Mouse (Mus musculus) bone marrow macrophage, adult 2 months (primary cell): ENCODE results near the gene Traf3. TPM values are rescaled to one million over a fixed set of nuclear protein-coding genes. Genes with fewer than 3 reads are reported as not detected.

Experiments used
- H3K27ac ChIP-seq: 2 replicates; pipeline ENCODE4 v1.5.1; 2012; ENCODE audit warnings: low read depth, low read length; ENCODE audit not compliant: insufficient read depth
- H3K4me1 ChIP-seq: 2 replicates; pipeline ENCODE4 v1.6.1; 2012; ENCODE audit warnings: low read length; ENCODE audit not compliant: control insufficient read depth, insufficient read depth
- H3K4me3 ChIP-seq: 2 replicates; pipeline ENCODE4 v1.5.1; 2012; ENCODE audit warnings: mild to moderate bottlenecking, low read length, moderate library complexity; ENCODE audit not compliant: insufficient read depth
- CTCF ChIP-seq: IDR thresholded peaks from 2 replicates; pipeline ENCODE4 v1.5.1; 2012; ENCODE audit warnings: low read depth, mild to moderate bottlenecking, low read length, moderate library complexity
- POLR2A ChIP-seq: IDR thresholded peaks from 2 replicates; pipeline ENCODE4 v1.6.1; 2012; ENCODE audit warnings: mild to moderate bottlenecking, low read depth, low read length, borderline replicate concordance
- polyA plus RNA-seq: library from polyadenylated mRNA; stranded (reverse); fragments of >200 nt; gene quantifications from 2 replicates; pipeline ENCODE4 v1.2.4, GENCODE M21; 2012; ENCODE audit not compliant: missing spikeins, insufficient read depth, insufficient read length

Gene Traf3
- polyA plus RNA-seq, 1 experiment: 16.4 TPM

- no peak overlapping the region for H3K27ac ChIP-seq
- H3K4me3 ChIP-seq: no peak overlapping the region
- TF ChIP-seq CTCF: no peak
- no peak for TF ChIP-seq POLR2A
- H3K4me1 ChIP-seq: peaks cover 6% of the 10 kb centered on the region
Observed at GRCm38 (mm10) chr12:111234383-111234782, 68.2 kb downstream of the Traf3 start.

- H3K4me3 ChIP-seq: no peak overlapping the region
- TF ChIP-seq POLR2A (no peak), CTCF (no peak)
- H3K27ac ChIP-seq: no peak overlapping the region
- peaks cover 3% of the 10 kb centered on the region for H3K4me1 ChIP-seq
Observed at GRCm38 (mm10) chr12:111235631-111236030, 69.5 kb downstream of the Traf3 start.

GRCm38 (mm10) chr12:111237611-111238188, 71.5 kb downstream of the Traf3 start:
- no peak overlapping the region for H3K27ac ChIP-seq
- H3K4me3 ChIP-seq: no peak overlapping the region
- no peaks in the 10 kb centered on the region for H3K4me1 ChIP-seq
- TF ChIP-seq POLR2A (no peak), CTCF (no peak)

- no peaks in the 10 kb centered on the region for H3K4me1 ChIP-seq
- H3K4me3 ChIP-seq: no peak overlapping the region
- H3K27ac ChIP-seq: no peak overlapping the region
- no peak for TF ChIP-seq POLR2A
- no peak for TF ChIP-seq CTCF
Observed at GRCm38 (mm10) chr12:111238345-111238744, 72.2 kb downstream of the Traf3 start.

GRCm38 (mm10) chr12:111238778-111239177, 72.6 kb downstream of the Traf3 start:
- TF ChIP-seq POLR2A (no peak), CTCF (no peak)
- no peak overlapping the region for H3K27ac ChIP-seq
- no peak overlapping the region for H3K4me3 ChIP-seq
- H3K4me1 ChIP-seq: no peaks in the 10 kb centered on the region

GRCm38 (mm10) chr12:111239930-111240329, 73.8 kb downstream of the Traf3 start:
- Histone ChIP-seq H3K27ac (no peak overlapping the region), H3K4me1 (no peaks in the 10 kb centered on the region), H3K4me3 (no peak overlapping the region)
- TF ChIP-seq CTCF (no peak), POLR2A (no peak)

GRCm38 (mm10) chr12:111241916-111242315, 75.7 kb downstream of the Traf3 start:
- Histone ChIP-seq H3K4me1 (no peaks in the 10 kb centered on the region), H3K4me3 (no peak overlapping the region), H3K27ac (no peak overlapping the region)
- TF ChIP-seq POLR2A (no peak), CTCF (no peak)

- Histone ChIP-seq H3K4me3 (no peak overlapping the region), H3K4me1 (no peaks in the 10 kb centered on the region), H3K27ac (no peak overlapping the region)
- no peak for TF ChIP-seq POLR2A
- TF ChIP-seq CTCF: no peak
Observed at GRCm38 (mm10) chr12:111242346-111242745, 76.2 kb downstream of the Traf3 start.

- TF ChIP-seq CTCF (no peak), POLR2A (no peak)
- Histone ChIP-seq H3K27ac (no peak overlapping the region), H3K4me1 (no peaks in the 10 kb centered on the region), H3K4me3 (no peak overlapping the region)
Observed at GRCm38 (mm10) chr12:111243733-111244132, 77.6 kb downstream of the Traf3 start.

- Histone ChIP-seq H3K27ac (no peak overlapping the region), H3K4me3 (no peak overlapping the region), H3K4me1 (no peaks in the 10 kb centered on the region)
- no peak for TF ChIP-seq CTCF
- TF ChIP-seq POLR2A: no peak
Observed at GRCm38 (mm10) chr12:111245070-111245469, 78.9 kb downstream of the Traf3 start.
